Mouse (Mus musculus): ENCODE measurements around the gene Pxn.

- TF ChIP-seq CTCF (IDR thresholded peaks at IDR 0.05; ENCODE audit: low read depth) (no peak), EP300 (IDR thresholded peaks at IDR 0.05; ENCODE audit: low read depth) (no peak)
Measured at GRCm38 (mm10) chr5:115516081-115516907, 9.8 kb downstream of the Pxn start.
